Mouse (Mus musculus): ENCODE measurements around the gene Tspan15. TPM values are rescaled to one million over a fixed set of nuclear protein-coding genes. Genes with fewer than 3 reads are reported as not detected.

Tspan15 gene
- total and polyA plus RNA-seq, 3 experiments = 6.1 to 17.7 (median 8.1) TPM

DNA sequence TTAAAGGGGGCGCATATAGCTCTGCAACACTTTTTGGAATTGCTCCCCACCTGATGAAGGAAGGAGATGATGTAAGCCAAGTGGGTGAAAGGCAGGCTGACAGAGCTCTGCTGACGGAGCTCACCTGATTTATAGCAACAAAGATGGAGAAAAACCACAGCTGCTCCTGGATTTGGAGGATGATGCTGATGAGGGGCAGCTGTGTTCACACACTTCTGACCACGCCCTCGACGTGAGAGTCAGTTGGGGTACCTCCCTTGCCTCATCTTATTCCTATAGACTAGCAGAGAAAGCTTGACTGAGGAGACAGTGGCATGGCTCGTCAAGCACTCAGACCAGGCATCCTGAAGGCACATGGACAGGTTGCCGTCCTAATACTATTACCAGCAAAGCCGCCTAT is 87.2 kb downstream of the Tspan15 start, which contains the start of gene Fam241b:
TSS of gene Fam241b (minus strand) at position 101 of the 400 bp plus-strand sequence.
- no peak for DNase-seq
- Histone ChIP-seq H3K4me1 (ENCODE audit: control insufficient read depth, insufficient read depth, low read length) (no peaks in the 10 kb centered on the region), H3K36me3 (ENCODE audit: control insufficient read depth, insufficient read depth, low read length) (no peaks in the 10 kb centered on the region), H3K27me3 (ENCODE audit: control insufficient read depth, insufficient read depth, low read length) (no peaks in the 10 kb centered on the region), H3K27ac (no peak within 1 kb of the TSS), H3K79me2 (replicated peaks; ENCODE audit: control insufficient read depth, insufficient read depth, low read length) (no peaks in the 10 kb centered on the region), H3K9ac (ENCODE audit: low read depth, low read length) (no peak within 1 kb of the TSS), H3K4me3 (no peak within 1 kb of the TSS)
- WGBS = 53% methylated on average over 8 of the region's 8 CpGs
- intact Hi-C loops (cut with DNase I) = no loop called here
- no peak for TF ChIP-seq POLR2A (IDR thresholded peaks at IDR 0.05; ENCODE audit: insufficient read depth, low read depth, low read length)
- no peak for TF ChIP-seq EP300 (IDR thresholded peaks at IDR 0.05; ENCODE audit: insufficient read depth, low read depth, low read length)
- TF ChIP-seq CTCF (IDR thresholded peaks at IDR 0.05) = no peak

GRCm38 (mm10) chr10:62138040-62138439 is 93.0 kb downstream of the Tspan15 start:
- Histone ChIP-seq H3K27ac (no peak overlapping the region), H3K4me1 (ENCODE audit: control insufficient read depth, insufficient read depth, low read length) (no peaks in the 10 kb centered on the region), H3K27me3 (ENCODE audit: control insufficient read depth, insufficient read depth, low read length) (peaks cover 6% of the 10 kb centered on the region; the same call in 1 of the 2 replicates), H3K9ac (ENCODE audit: low read depth, low read length) (no peak overlapping the region), H3K36me3 (ENCODE audit: control insufficient read depth, insufficient read depth, low read length) (no peaks in the 10 kb centered on the region), H3K4me3 (no peak overlapping the region), H3K79me2 (replicated peaks; ENCODE audit: control insufficient read depth, insufficient read depth, low read length) (no peaks in the 10 kb centered on the region)
- DNase-seq = no peak
- no peak for TF ChIP-seq POLR2A (IDR thresholded peaks at IDR 0.05; ENCODE audit: insufficient read depth, low read depth, low read length)
- no peak for TF ChIP-seq CTCF (IDR thresholded peaks at IDR 0.05)
- TF ChIP-seq EP300 (IDR thresholded peaks at IDR 0.05; ENCODE audit: insufficient read depth, low read depth, low read length) = no peak
- 12% methylated on average over 3 of the region's 3 CpGs for WGBS
- intact Hi-C loops (cut with DNase I) = no loop called here

GRCm38 (mm10) chr10:62137150-62137549 is 93.9 kb downstream of the Tspan15 start:
- TF ChIP-seq CTCF (IDR thresholded peaks at IDR 0.05) (no peak), EP300 (IDR thresholded peaks at IDR 0.05; ENCODE audit: insufficient read depth, low read depth, low read length) (no peak), POLR2A (IDR thresholded peaks at IDR 0.05; ENCODE audit: insufficient read depth, low read depth, low read length) (no peak)
- no peak overlapping the region for H3K9ac ChIP-seq (ENCODE audit: low read depth, low read length)

DNA sequence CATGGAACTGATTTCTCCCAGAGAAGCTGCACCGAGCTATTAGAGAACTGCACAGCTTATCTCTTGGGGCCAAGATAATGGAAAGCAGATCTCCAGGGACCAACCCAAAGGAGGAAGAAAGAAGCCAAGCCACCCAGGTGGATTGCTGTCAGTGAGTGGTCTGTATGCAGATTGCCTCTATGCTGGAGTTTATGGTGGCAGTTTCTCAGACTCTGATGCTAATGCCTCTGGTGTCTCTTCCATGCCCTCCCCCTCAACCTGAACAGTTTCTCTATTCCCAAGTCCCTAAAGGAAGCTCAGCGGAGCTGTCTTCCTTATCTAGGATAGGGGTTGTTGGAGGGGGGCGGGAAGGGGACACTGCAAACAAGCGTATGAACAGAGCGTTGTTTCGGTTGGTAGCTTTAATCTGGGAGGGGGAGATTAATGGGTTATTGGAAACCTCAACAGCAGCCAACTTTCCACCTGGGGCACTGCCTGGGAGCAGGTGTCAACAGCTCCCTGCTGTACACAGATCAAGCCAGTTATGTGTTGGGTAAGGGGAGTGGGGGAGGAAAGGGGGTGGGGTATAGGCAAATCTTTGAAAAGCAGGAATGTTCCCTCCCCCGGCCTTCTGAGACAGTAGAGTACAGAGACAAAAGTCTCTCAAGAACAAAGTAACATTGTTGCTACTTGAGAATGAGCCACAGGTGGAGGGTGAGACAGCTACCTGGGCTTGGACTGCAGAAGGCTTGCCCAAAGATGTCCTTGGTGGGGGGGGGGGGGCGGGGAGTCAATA is 95.2 kb downstream of the Tspan15 start:
- no peak for TF ChIP-seq POLR2A (IDR thresholded peaks at IDR 0.05; ENCODE audit: insufficient read depth, low read depth, low read length)
- no peak for TF ChIP-seq EP300 (IDR thresholded peaks at IDR 0.05; ENCODE audit: insufficient read depth, low read depth, low read length)
- no peak for TF ChIP-seq CTCF (IDR thresholded peaks at IDR 0.05)
- intact Hi-C loops (cut with DNase I) = no loop called here
- H3K27me3 ChIP-seq (ENCODE audit: control insufficient read depth, insufficient read depth, low read length) = peaks cover 11% of the 10 kb centered on the region; the same call in 1 of the 2 replicates
- no peak overlapping the region for H3K27ac ChIP-seq
- DNase-seq = no peak
- no peak overlapping the region for H3K4me3 ChIP-seq
- no peaks in the 10 kb centered on the region for H3K4me1 ChIP-seq (ENCODE audit: control insufficient read depth, insufficient read depth, low read length)
- H3K79me2 ChIP-seq (replicated peaks; ENCODE audit: control insufficient read depth, insufficient read depth, low read length) = no peaks in the 10 kb centered on the region
- 4% methylated on average over 8 of the region's 8 CpGs for WGBS
- no peak overlapping the region for H3K9ac ChIP-seq (ENCODE audit: low read depth, low read length)
- no peaks in the 10 kb centered on the region for H3K36me3 ChIP-seq (ENCODE audit: control insufficient read depth, insufficient read depth, low read length)

More at GRCm38 (mm10) chr10:62137150-62137549, 93.9 kb downstream of the Tspan15 start:
- Histone ChIP-seq H3K36me3 (ENCODE audit: control insufficient read depth, insufficient read depth, low read length) (no peaks in the 10 kb centered on the region), H3K4me1 (ENCODE audit: control insufficient read depth, insufficient read depth, low read length) (no peaks in the 10 kb centered on the region), H3K4me3 (no peak overlapping the region), H3K27me3 (ENCODE audit: control insufficient read depth, insufficient read depth, low read length) (peaks cover 10% of the 10 kb centered on the region; the same call in 1 of the 2 replicates), H3K27ac (no peak overlapping the region), H3K79me2 (replicated peaks; ENCODE audit: control insufficient read depth, insufficient read depth, low read length) (no peaks in the 10 kb centered on the region)
- DNase-seq = no peak
- 20% methylated on average over 4 of the region's 4 CpGs for WGBS
- intact Hi-C loops (cut with DNase I) = no loop called here

Small RNA genes lying within 50 kb of the gene (microRNA-seq; reads per million reads assigned to microRNA genes)
- 1.2 to 2.2 reads per million in 2 experiments for gene Mir7662

Other genes starting within 250 kb of the Tspan15 start
- not detected for gene Neurog3, start 98.2 kb downstream of the Tspan15 start, total RNA-seq (2021)
- gene Neurog3, start 98.2 kb downstream of the Tspan15 start, polyA plus RNA-seq (2012; rRNA removed) = not detected in 2 replicates
- 1 to 10 TPM; 3.0 to 3.2 TPM for gene Fam241b, start 87.3 kb downstream of the Tspan15 start, total RNA-seq (2021)
- 2.5 and 3.3 TPM in 2 replicates for gene Fam241b, start 87.3 kb downstream of the Tspan15 start, polyA plus RNA-seq (2012; rRNA removed)
- not detected for gene Tacr2, start 21.2 kb upstream of the Tspan15 start, total RNA-seq (2021)
- not detected in 2 replicates for gene Tacr2, start 21.2 kb upstream of the Tspan15 start, polyA plus RNA-seq (2012; rRNA removed)
- 100 to 1,000 TPM; 120 TPM for gene Hk1, start 148.7 kb upstream of the Tspan15 start, total RNA-seq (2021)
- gene Hk1, start 148.7 kb upstream of the Tspan15 start, polyA plus RNA-seq (2012; rRNA removed) = 71.0 and 81.9 TPM in 2 replicates
- gene Hkdc1, start 191.2 kb upstream of the Tspan15 start, total RNA-seq (2021) = not detected
- gene Hkdc1, start 191.2 kb upstream of the Tspan15 start, polyA plus RNA-seq (2012; rRNA removed) = not detected in 2 replicates
- under 1 TPM; 0.18 to 0.36 TPM for gene 4930507D05Rik, start 218.2 kb upstream of the Tspan15 start, total RNA-seq (2021)
- gene 4930507D05Rik, start 218.2 kb upstream of the Tspan15 start, polyA plus RNA-seq (2012; rRNA removed) = 0.12 and 0.38 TPM in 2 replicates
- gene Supv3l1, start 218.5 kb upstream of the Tspan15 start, total RNA-seq (2021) = 10 to 100 TPM; 36.0 to 36.7 TPM
- gene Supv3l1, start 218.5 kb upstream of the Tspan15 start, polyA plus RNA-seq (2012; rRNA removed) = 25.4 and 42.7 TPM in 2 replicates